Mouse (Mus musculus): ENCODE data around the gene Cdk2.

Gene Cdk2

DNA sequence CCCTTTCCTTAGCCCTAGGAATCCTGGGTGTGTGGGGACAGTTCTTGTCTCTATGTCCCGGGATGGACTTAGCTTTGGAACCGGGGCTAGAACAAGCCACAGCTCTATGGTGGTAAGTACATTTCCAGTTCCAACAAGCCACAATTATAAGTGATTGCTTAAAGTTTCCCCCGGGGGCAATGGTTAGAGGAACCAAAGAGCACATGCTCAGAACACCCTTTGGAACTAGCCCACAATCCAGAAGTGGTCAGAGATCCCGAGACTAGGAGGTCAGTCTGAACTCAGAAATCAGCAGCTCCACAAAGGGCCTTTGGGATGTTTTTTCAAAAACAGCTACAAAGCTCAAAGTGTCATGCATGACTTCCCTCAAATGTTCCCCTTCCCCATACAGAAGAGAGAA, 51.0 kb downstream of the Cdk2 start:
- in situ Hi-C loops (cut with MboI), result no loop called here

All from mature B cell (primary cell).